Mouse (Mus musculus): Measurements from ENCODE around the gene Prl2c2.
"Not testable (repeated sequence)": the region's sequence is repeated elsewhere in the genome, so short reads cannot be mapped to it uniquely, and the experiment has no call there.

The Prl2c2 gene

GRCm38 (mm10) chr13:13005283-13005682 lies at the start of gene Prl2c2:
Gene Prl2c2, minus strand, starts transcription at chr13:13005383.
- not testable (repeated sequence) for DNase-seq (ENCODE audit: low spot score in 2 of 2)

- DNase-seq (ENCODE audit: low spot score in 2 of 2) = not testable (repeated sequence)
These were observed 20.7 kb upstream of the Prl2c2 start for GRCm38 (mm10) chr13:13025872-13026271.

GRCm38 (mm10) chr13:13013993-13014549 lies 8.9 kb upstream of the Prl2c2 start:
- DNase-seq (ENCODE audit: low spot score in 2 of 2) = not testable (repeated sequence)
